Mouse (Mus musculus) cerebellum, adult 11 months (tissue): ENCODE measurements around the gene Lep.

ENCODE experiments used
- DNase-seq: peaks from one replicate; pipeline ENCODE4 v3.0.0; 2022

The Lep gene

GRCm38 (mm10) chr6:29118963-29119362, 58.9 kb downstream of the Lep start:
- no peak for DNase-seq

GRCm38 (mm10) chr6:29119990-29120389, 60.0 kb downstream of the Lep start:
- no peak for DNase-seq
